In the genomic region with DNA sequence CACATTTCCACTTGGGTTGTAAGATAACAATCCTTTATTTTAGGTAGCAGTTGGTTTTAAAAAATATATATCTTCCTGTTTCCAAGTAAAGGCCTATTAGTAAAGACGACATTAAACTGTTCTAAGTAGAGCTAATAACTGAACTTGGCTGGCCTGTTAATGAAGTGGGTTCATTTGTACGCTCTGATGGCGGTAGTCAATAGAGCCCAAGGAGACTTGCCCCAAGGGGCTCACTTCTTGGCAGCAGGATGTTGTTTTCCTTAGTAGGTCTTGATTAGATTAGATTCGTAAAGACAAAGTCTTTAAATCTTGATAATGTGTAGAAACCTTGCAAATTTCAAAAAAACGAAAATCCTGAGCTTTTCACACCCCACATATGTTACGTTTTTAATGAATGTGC, we compare ENCODE assay signal across 18 mouse cellular contexts.
"Had no signal": no experiment of that assay in that cellular context is flagged by ENCODE, and none has a peak within 500 bp of the region (broad histone marks: within the 10 kb centered on the region; RNA-seq: fewer than 3 reads in every experiment).

No protein-coding gene starts in this region.

- H3K4me2 ChIP-seq: kidney, embryonic 15.5 days; limb, embryonic 13.5 days; liver, embryonic 12.5 days; liver, embryonic 15.5 days; lung, embryonic 15.5 days; midbrain, embryonic 13.5 days had no signal

- H3K9me3 ChIP-seq: kidney, embryonic 15.5 days; liver, embryonic 12.5 days; liver, embryonic 15.5 days; lung, embryonic 15.5 days; midbrain, embryonic 10.5 days; midbrain, embryonic 13.5 days had no signal

- H3K4me3 ChIP-seq: kidney, embryonic 15.5 days; limb, embryonic 13.5 days; liver, embryonic 12.5 days; liver, embryonic 15.5 days; lung, embryonic 15.5 days; megakaryocyte, embryonic 14.5 days; midbrain, embryonic 10.5 days; midbrain, embryonic 13.5 days had no signal

- H3K36me3 ChIP-seq: kidney, embryonic 15.5 days; limb, embryonic 13.5 days; liver, embryonic 12.5 days; liver, embryonic 15.5 days; lung, embryonic 15.5 days; midbrain, embryonic 10.5 days; midbrain, embryonic 13.5 days had no signal

- H3K27ac ChIP-seq: limb, embryonic 13.5 days; liver, embryonic 12.5 days; liver, embryonic 15.5 days; lung, embryonic 15.5 days; midbrain, embryonic 10.5 days; midbrain, embryonic 13.5 days had no signal

- H3K9ac ChIP-seq: kidney, embryonic 15.5 days; limb, embryonic 13.5 days; liver, embryonic 12.5 days; liver, embryonic 15.5 days; lung, embryonic 15.5 days; midbrain, embryonic 13.5 days had no signal

- H3K4me1 ChIP-seq: liver, embryonic 12.5 days; liver, embryonic 15.5 days; lung, embryonic 15.5 days; midbrain, embryonic 13.5 days had no signal

- H3K27me3 ChIP-seq: kidney, embryonic 15.5 days; limb, embryonic 13.5 days; liver, embryonic 12.5 days; liver, embryonic 15.5 days; lung, embryonic 15.5 days; megakaryocyte, embryonic 14.5 days; midbrain, embryonic 13.5 days had no signal

- ATAC-seq: liver, embryonic 12.5 days; midbrain, embryonic 13.5 days; midbrain, embryonic 16.5 days had no signal

- DNase-seq: kidney, postnatal 14 days; kidney, postnatal 4 days; left cerebral cortex, postnatal 4 days; liver; lung, adult 18-20 months; lung, postnatal 10 days; lung, postnatal 36 days; thymus, adult 18-20 months; thymus, postnatal 36 days had no signal
